Mouse (Mus musculus) lung, postnatal 0 days (tissue): ENCODE measurements around the gene Gm28372. TPM values are rescaled to one million over a fixed set of nuclear protein-coding genes. Genes with fewer than 3 reads are reported as not detected.

ENCODE experiments used
- ATAC-seq: fragments of 200-750 bp; cut with Nextera tagmentation; 2 replicates; pipeline ENCODE4 v1.8.0; 2017; ENCODE audit warnings: moderate library complexity
- DNase-seq: peaks from one replicate; pipeline ENCODE4 v3.0.0-alpha.2; 2016; ENCODE audit warnings: low spot score
- H3K27ac ChIP-seq: fragments of 300-500 bp; sonication (generic); 2 replicates; pipeline ENCODE4 v1.5.1; 2014; ENCODE audit warnings: antibody characterized with exemption, mild to moderate bottlenecking, low read length, mixed read lengths
- H3K27me3 ChIP-seq: fragments of 300-500 bp; sonication (generic); replicated peaks from 2 replicates; pipeline ENCODE4 v1.6.1; 2014; ENCODE audit warnings: low read length, mixed read lengths; ENCODE audit not compliant: insufficient read depth
- H3K36me3 ChIP-seq: fragments of 300-500 bp; sonication (generic); 2 replicates; pipeline ENCODE4 v1.6.1; 2014; ENCODE audit warnings: low read length, mixed read lengths; ENCODE audit not compliant: insufficient read depth
- H3K4me1 ChIP-seq: fragments of 300-500 bp; sonication (generic); 2 replicates; pipeline ENCODE4 v1.6.1; 2014; ENCODE audit warnings: antibody characterized with exemption, low read depth, low read length, mixed read lengths; ENCODE audit not compliant: insufficient read depth
- H3K4me2 ChIP-seq: fragments of 300-500 bp; sonication (generic); replicated peaks from 2 replicates; pipeline ENCODE4 v1.6.1; 2014; ENCODE audit warnings: low read depth, mild to moderate bottlenecking, low read length, moderate library complexity, mixed read lengths
- H3K4me3 ChIP-seq: fragments of 300-500 bp; sonication (generic); 2 replicates; pipeline ENCODE4 v1.5.1; 2014; ENCODE audit warnings: low read depth, low read length
- H3K9ac ChIP-seq: fragments of 300-500 bp; sonication (generic); replicated peaks from 2 replicates; pipeline ENCODE4 v1.6.1; 2014; ENCODE audit warnings: low read depth, mild to moderate bottlenecking
- H3K9me3 ChIP-seq: fragments of 300-500 bp; sonication (generic); 2 replicates; pipeline ENCODE4 v1.6.1; 2016; ENCODE audit warnings: low read length, mixed read lengths
- CTCF ChIP-seq: IDR thresholded peaks from 2 replicates; pipeline ENCODE4 v1.5.1; 2016; ENCODE audit warnings: antibody characterized with exemption, mild to moderate bottlenecking
- EP300 ChIP-seq: IDR thresholded peaks from 2 replicates; pipeline ENCODE4 v1.6.1; 2016; ENCODE audit warnings: antibody characterized with exemption, mild to moderate bottlenecking, control low read depth
- WGBS: fragments of 180-500 bp; shearing (Covaris S2); extraction: QIAGEN DNeasy Blood & Tissue Kit; methylation state at CpG from one replicate; pipeline ENCODE4 v1.1.7; 2014; 5-methylcytosine and 5-hydroxymethylcytosine counted together
- polyA plus RNA-seq: library from polyadenylated mRNA; unstranded; fragments of >200 nt; fragmentation: Nextera tagmentation; extraction: Ambion mirVana; gene quantifications from 2 replicates; pipeline ENCODE4 v1.2.1, GENCODE M21; 2015

Gm28372 gene
- polyA plus RNA-seq, 1 experiment from 2014 or later = not detected

GRCm38 (mm10) chr2:130423397-130424125 is 18.5 kb downstream of the Gm28372 start:
- Histone ChIP-seq H3K36me3 (no peaks in the 10 kb centered on the region), H3K4me3 (peak overlapping the region; percentile 64), H3K4me1 (peaks cover 16% of the 10 kb centered on the region), H3K9ac (peak overlapping the region; percentile 67), H3K27ac (peak overlapping the region; percentile 82), H3K9me3 (no peaks in the 10 kb centered on the region), H3K27me3 (no peaks in the 10 kb centered on the region), H3K4me2 (peak overlapping the region; percentile 90)
- 13% methylated on average over 49 of the region's 49 CpGs for WGBS
- TF ChIP-seq CTCF (no peak), EP300 (no peak)
- ATAC-seq = peak; percentile 68
- DNase-seq = peak; percentile 76

- H3K4me2 ChIP-seq = peak within 1 kb of the TSS; percentile 90
- H3K27ac ChIP-seq = peak within 1 kb of the TSS; percentile 82
- DNase-seq = peak; percentile 96
- H3K27me3 ChIP-seq = no peaks in the 10 kb centered on the region
- peak; percentile 98 for ATAC-seq
- H3K9ac ChIP-seq = peak within 1 kb of the TSS; percentile 67
- H3K4me1 ChIP-seq = peaks cover 16% of the 10 kb centered on the region
- no peaks in the 10 kb centered on the region for H3K9me3 ChIP-seq
- H3K36me3 ChIP-seq = no peaks in the 10 kb centered on the region
- TF ChIP-seq CTCF (peak; percentile 73), EP300 (0 out of 2 replicates have a peak, but pooled peaks have one; percentile 8)
- peak within 1 kb of the TSS; percentile 64 for H3K4me3 ChIP-seq
- under 1% methylated on average over 58 of the region's 58 CpGs for WGBS
These were observed 19.3 kb downstream of the Gm28372 start, which contains the start of the genes Vps16 and Pced1a for GRCm38 (mm10) chr2:130424126-130424853. Gene Vps16, plus strand, starts transcription at chr2:130424339. Gene Pced1a, minus strand, starts transcription at chr2:130424701.

GRCm38 (mm10) chr2:130425112-130425511 is 20.1 kb downstream of the Gm28372 start:
- DNase-seq (peak; percentile 19), ATAC-seq (no peak)
- H3K4me1 ChIP-seq = peaks cover 16% of the 10 kb centered on the region
- peak overlapping the region; percentile 64 for H3K4me3 ChIP-seq
- H3K27ac ChIP-seq = no peak overlapping the region
- 23% methylated on average over 5 of the region's 5 CpGs for WGBS
- peak; percentile 42 for TF ChIP-seq CTCF
- TF ChIP-seq EP300 = no peak
- H3K27me3 ChIP-seq = no peaks in the 10 kb centered on the region
- no peaks in the 10 kb centered on the region for H3K9me3 ChIP-seq
- peak overlapping the region; percentile 67; the same call in 1 of the 2 replicates for H3K9ac ChIP-seq
- H3K36me3 ChIP-seq = no peaks in the 10 kb centered on the region
- H3K4me2 ChIP-seq = peak overlapping the region; percentile 90

- WGBS = 45% methylated on average over 2 of the region's 2 CpGs
- H3K36me3 ChIP-seq = no peaks in the 10 kb centered on the region; the same call in 1 of the 2 replicates
- no peak for DNase-seq
- H3K9ac ChIP-seq = no peak overlapping the region
- ATAC-seq = no peak
- no peak overlapping the region for H3K4me2 ChIP-seq
- H3K9me3 ChIP-seq = no peaks in the 10 kb centered on the region
- H3K27me3 ChIP-seq = no peaks in the 10 kb centered on the region
- H3K4me3 ChIP-seq = no peak overlapping the region
- TF ChIP-seq EP300 = no peak
- no peak for TF ChIP-seq CTCF
- H3K4me1 ChIP-seq = peaks cover 5% of the 10 kb centered on the region; the same call in 1 of the 2 replicates
- H3K27ac ChIP-seq = no peak overlapping the region
These were observed 24.8 kb downstream of the Gm28372 start for GRCm38 (mm10) chr2:130429851-130430250.

GRCm38 (mm10) chr2:130430484-130430883 is 25.4 kb downstream of the Gm28372 start:
- WGBS = 52% methylated on average over 3 of the region's 3 CpGs
- Histone ChIP-seq H3K9me3 (no peaks in the 10 kb centered on the region), H3K4me2 (no peak overlapping the region), H3K36me3 (no peaks in the 10 kb centered on the region; the same call in 1 of the 2 replicates), H3K27ac (no peak overlapping the region), H3K4me3 (no peak overlapping the region), H3K9ac (no peak overlapping the region), H3K27me3 (no peaks in the 10 kb centered on the region), H3K4me1 (no peaks in the 10 kb centered on the region)
- ATAC-seq (peak; percentile 65; the same call in 1 of the 2 replicates), DNase-seq (peak; percentile 49)
- no peak for TF ChIP-seq CTCF
- 0 out of 2 replicates have a peak, but pooled peaks have one; percentile 7 for TF ChIP-seq EP300

GRCm38 (mm10) chr2:130432157-130432556 is 27.1 kb downstream of the Gm28372 start:
- WGBS = 90% methylated on average over 3 of the region's 3 CpGs
- Histone ChIP-seq H3K36me3 (no peaks in the 10 kb centered on the region; the same call in 1 of the 2 replicates), H3K4me2 (no peak overlapping the region), H3K4me3 (no peak overlapping the region), H3K4me1 (no peaks in the 10 kb centered on the region), H3K9me3 (no peaks in the 10 kb centered on the region), H3K27me3 (no peaks in the 10 kb centered on the region), H3K27ac (no peak overlapping the region), H3K9ac (no peak overlapping the region)
- TF ChIP-seq EP300 = no peak
- TF ChIP-seq CTCF = no peak
- no peak for ATAC-seq
- DNase-seq = no peak
